Mouse (Mus musculus) heart, postnatal 25 days (tissue): ENCODE results near the gene Tgm1. TPM values are rescaled to one million over a fixed set of nuclear protein-coding genes. Genes with fewer than 3 reads are reported as not detected.

Experiments used
- DNase-seq: peaks from one replicate; pipeline ENCODE4 v3.0.0; 2022; ENCODE audit warnings: low spot score
- intact Hi-C: fragments of 180-260 bp; cut with DNase I; formaldehyde crosslinking; loops from one replicate; pipeline ENCODE4 v1.15.1; 2025
- total RNA-seq, 2 experiments: library from RNA; stranded (reverse); gene quantifications; 2 replicates each; pipeline ENCODE4 v1.2.3; 2021

The Tgm1 gene
- total RNA-seq, 2 experiments from 2014 or later = 0.18 to 0.36 TPM

- DNase-seq = no peak
- intact Hi-C loops = no loop called here
These were observed 24.3 kb downstream of the Tgm1 start for GRCm38 (mm10) chr14:55689433-55689832.

- intact Hi-C loops = loop anchor here (1.0 to 2.0 kb wide), 2 partner anchors 39 to 63 kb away; partner anchors contain the start of genes Dhrs1 and Nop9
- no peak for DNase-seq
These were observed 31.6 kb downstream of the Tgm1 start for GRCm38 (mm10) chr14:55682118-55682493.

- intact Hi-C loops = loop anchor here (1.0 to 2.0 kb wide), 2 partner anchors 39 to 64 kb away; partner anchors contain the start of genes Dhrs1 and Nop9
- peak; percentile 87 for DNase-seq
These were observed 32.3 kb downstream of the Tgm1 start, which contains the start of gene Tinf2 for GRCm38 (mm10) chr14:55681160-55682117. Gene Tinf2 (minus strand): TSS chr14:55681820.

DNA sequence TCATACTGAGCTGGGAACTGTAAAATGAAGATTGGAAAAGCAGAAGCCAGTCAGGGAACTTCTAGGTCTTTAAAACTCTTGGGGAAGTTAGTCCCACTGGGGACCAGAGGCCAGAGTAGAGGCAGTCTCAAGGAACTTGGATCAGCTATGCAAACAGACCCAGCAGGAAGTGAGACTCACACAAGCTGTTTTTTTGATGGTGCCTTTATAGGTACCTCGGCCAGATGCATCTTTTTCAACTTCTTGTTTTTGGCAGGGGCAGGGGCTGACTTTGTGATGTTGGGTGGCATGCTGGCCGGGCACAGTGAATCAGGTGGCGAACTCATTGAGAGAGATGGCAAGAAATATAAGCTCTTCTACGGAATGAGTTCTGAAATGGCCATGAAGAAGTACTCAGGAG is 36.1 kb downstream of the Tgm1 start:
- intact Hi-C loops = no loop called here
- DNase-seq = no peak

GRCm38 (mm10) chr14:55672741-55673060 is 41.0 kb downstream of the Tgm1 start:
- DNase-seq = no peak
- intact Hi-C loops = loop anchor here (5.0 kb wide), 1 partner anchor 35 kb away; the partner anchor contains the start of genes Gm49378 and Ipo4

- peak; percentile 89 for DNase-seq
- intact Hi-C loops = loop anchor here (5.0 kb wide), 1 partner anchor 35 kb away; the partner anchor contains the start of genes Gm49378 and Ipo4
These were observed 41.6 kb downstream of the Tgm1 start, which contains the start of the genes Gmpr2 and Nedd8 for GRCm38 (mm10) chr14:55671833-55672740. Gene Gmpr2 (plus strand): TSS chr14:55671941. Gene Nedd8 (minus strand): TSS chr14:55672124.

- intact Hi-C loops = loop anchor here (5.0 kb wide), 1 partner anchor 34 kb away; the partner anchor contains the start of genes Gm49378 and Ipo4
- no peak for DNase-seq
These were observed 42.3 kb downstream of the Tgm1 start for GRCm38 (mm10) chr14:55671486-55671832.

GRCm38 (mm10) chr14:55660636-55661035 is 53.1 kb downstream of the Tgm1 start:
- intact Hi-C loops = loop anchor here (2.0 kb wide), 1 partner anchor 18 kb away; the partner anchor contains the start of gene Tm9sf1
- DNase-seq = no peak

- intact Hi-C loops = loop anchor here (2.0 kb wide), 1 partner anchor 17 kb away; the partner anchor contains the start of gene Tm9sf1
- peak; percentile 57 for DNase-seq
These were observed 53.7 kb downstream of the Tgm1 start, which contains the start of gene Mdp1 for GRCm38 (mm10) chr14:55659960-55660573. Gene Mdp1 (minus strand): TSS chr14:55660508.

DNA sequence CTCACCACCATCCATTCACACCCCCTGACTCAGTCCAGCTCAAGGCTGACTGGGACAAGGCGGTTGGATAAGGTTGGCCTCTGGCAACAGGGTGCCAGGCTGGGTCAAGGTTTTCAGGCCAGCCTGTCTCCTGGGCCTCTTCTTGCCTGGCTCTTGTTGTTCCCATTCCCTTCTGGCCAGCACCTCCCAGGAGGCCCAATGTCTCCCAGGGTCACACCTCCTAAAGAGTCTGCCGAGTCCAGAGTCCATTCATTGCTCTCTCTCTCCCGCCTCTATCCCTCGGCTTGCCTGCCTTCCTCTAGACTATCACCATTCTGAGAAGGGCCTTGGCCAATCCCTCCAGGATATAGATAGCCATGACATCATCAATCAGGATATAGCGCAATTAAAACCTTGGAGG is 55.7 kb downstream of the Tgm1 start:
- intact Hi-C loops = no loop called here
- DNase-seq = no peak

GRCm38 (mm10) chr14:55656935-55657334 is 56.8 kb downstream of the Tgm1 start:
- intact Hi-C loops = no loop called here
- no peak for DNase-seq

DNA sequence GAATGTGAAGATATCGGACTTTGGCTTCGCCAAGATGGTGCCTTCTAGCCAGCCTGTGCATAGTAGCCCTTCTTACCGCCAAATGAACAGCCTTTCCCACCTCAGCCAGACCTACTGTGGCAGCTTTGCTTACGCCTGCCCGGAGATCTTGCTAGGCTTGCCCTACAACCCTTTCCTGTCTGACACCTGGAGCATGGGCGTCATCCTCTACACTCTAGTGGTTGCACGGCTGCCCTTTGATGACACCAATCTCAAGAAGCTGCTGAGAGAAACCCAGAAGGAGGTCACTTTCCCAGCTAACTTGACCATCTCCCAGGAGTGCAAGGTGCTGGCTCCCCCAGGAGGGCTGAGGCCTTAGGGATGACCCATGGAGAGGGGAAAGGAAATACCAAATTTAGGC is 62.2 kb downstream of the Tgm1 start:
- intact Hi-C loops = no loop called here
- no peak for DNase-seq

Other genes starting within 250 kb of the Tgm1 start
- gene Dhrs4, start 235.2 kb downstream of the Tgm1 start, total RNA-seq = 100 to 1,000 TPM in 1 of 2 experiments, 10 to 100 TPM in 1; 99.7 to 119 TPM
- gene Carmil3, start 223.3 kb downstream of the Tgm1 start, total RNA-seq = 1 to 10 TPM; 2.3 to 2.4 TPM
- gene Cpne6, start 203.5 kb downstream of the Tgm1 start, total RNA-seq = not detected
- gene Nrl, start 188.9 kb downstream of the Tgm1 start, total RNA-seq = under 1 TPM in 1 of 2 experiments, not detected in 1; 0.18 TPM
- gene Pck2, start 173.7 kb downstream of the Tgm1 start, total RNA-seq = 10 to 100 TPM; 11.7 to 14.3 TPM
- 100 to 1,000 TPM; 129 to 130 TPM for gene Dcaf11, start 153.9 kb downstream of the Tgm1 start, total RNA-seq
- gene A730061H03Rik, start 153.5 kb downstream of the Tgm1 start, total RNA-seq = under 1 TPM in 1 of 2 experiments, not detected in 1; 0.83 TPM
- gene Fitm1, start 138.3 kb downstream of the Tgm1 start, total RNA-seq = 100 to 1,000 TPM; 192 to 214 TPM
- gene Psme1, start 135.8 kb downstream of the Tgm1 start, total RNA-seq = 100 to 1,000 TPM; 249 to 283 TPM
- 10 to 100 TPM; 56.0 to 58.1 TPM for gene Emc9, start 128.6 kb downstream of the Tgm1 start, total RNA-seq
- gene Psme2, start 122.8 kb downstream of the Tgm1 start, total RNA-seq = 100 to 1,000 TPM in 1 of 2 experiments, 10 to 100 TPM in 1; 93.4 to 101 TPM
- 10 to 100 TPM; 25.7 to 31.3 TPM for gene Rnf31, start 122.2 kb downstream of the Tgm1 start, total RNA-seq
- 10 to 100 TPM; 10.1 to 11.8 TPM for gene Irf9, start 110.4 kb downstream of the Tgm1 start, total RNA-seq
- gene Rec8, start 95.9 kb downstream of the Tgm1 start, total RNA-seq = under 1 TPM; 0.23 to 0.36 TPM
- 10 to 100 TPM; 51.1 to 57.0 TPM for gene Ipo4, start 78.0 kb downstream of the Tgm1 start, total RNA-seq
- gene Gm49378, start 76.0 kb downstream of the Tgm1 start, total RNA-seq = 1 to 10 TPM; 3.0 to 3.4 TPM
- gene Tm9sf1, start 70.1 kb downstream of the Tgm1 start, total RNA-seq = 10 to 100 TPM; 39.0 to 43.8 TPM
- gene Tssk4, start 63.7 kb downstream of the Tgm1 start, total RNA-seq = under 1 TPM; 0.56 to 0.60 TPM
- 10 to 100 TPM; 53.0 to 53.4 TPM for gene Mdp1, start 53.4 kb downstream of the Tgm1 start, total RNA-seq
- gene Gmpr2, start 42.0 kb downstream of the Tgm1 start, total RNA-seq = 10 to 100 TPM in 1 of 2 experiments, 1 to 10 TPM in 1; 8.9 to 11.2 TPM
- 100 to 1,000 TPM; 252 to 263 TPM for gene Nedd8, start 41.8 kb downstream of the Tgm1 start, total RNA-seq
- 10 to 100 TPM; 10.0 to 10.7 TPM for gene Tinf2, start 32.1 kb downstream of the Tgm1 start, total RNA-seq
- gene Rabggta, start 8.3 kb upstream of the Tgm1 start, total RNA-seq = 10 to 100 TPM; 13.0 to 13.4 TPM
- gene Dhrs1, start 31.8 kb upstream of the Tgm1 start, total RNA-seq = 10 to 100 TPM; 43.7 to 47.0 TPM
- 10 to 100 TPM in 1 of 2 experiments, 1 to 10 TPM in 1; 7.8 to 11.1 TPM for gene Nop9, start 31.8 kb upstream of the Tgm1 start, total RNA-seq
- under 1 TPM; 0.56 to 0.83 TPM for gene Cideb, start 44.5 kb upstream of the Tgm1 start, total RNA-seq
- under 1 TPM; 0.06 to 0.13 TPM for gene Ltb4r2, start 47.5 kb upstream of the Tgm1 start, total RNA-seq
- gene Ltb4r1, start 52.0 kb upstream of the Tgm1 start, total RNA-seq = under 1 TPM in 1 of 2 experiments, not detected in 1; 0.18 TPM
- 10 to 100 TPM; 18.2 to 23.8 TPM for gene Adcy4, start 70.2 kb upstream of the Tgm1 start, total RNA-seq
- gene Ripk3, start 74.9 kb upstream of the Tgm1 start, total RNA-seq = 1 to 10 TPM; 2.3 to 3.4 TPM
- gene Nfatc4, start 109.2 kb upstream of the Tgm1 start, total RNA-seq = 1 to 10 TPM; 3.9 to 5.5 TPM
- 1 to 10 TPM; 8.2 to 9.7 TPM for gene Nynrin, start 140.1 kb upstream of the Tgm1 start, total RNA-seq
- under 1 TPM in 1 of 2 experiments, not detected in 1; 0.14 TPM for gene Cbln3, start 170.5 kb upstream of the Tgm1 start, total RNA-seq
- gene Khnyn, start 171.0 kb upstream of the Tgm1 start, total RNA-seq = 10 to 100 TPM; 11.6 to 13.5 TPM
- gene Sdr39u1, start 186.4 kb upstream of the Tgm1 start, total RNA-seq = 100 to 1,000 TPM; 107 to 108 TPM
- gene Cma1, start 230.7 kb upstream of the Tgm1 start, total RNA-seq = 1 to 10 TPM; 1.0 to 2.5 TPM
- gene Cma2, start 237.1 kb upstream of the Tgm1 start, total RNA-seq = not detected